Mouse (Mus musculus) erythroid progenitor cell, adult 5-6 weeks (primary cell): ENCODE measurements around the gene Ly6g6c. TPM values are rescaled to one million over a fixed set of nuclear protein-coding genes. Genes with fewer than 3 reads are reported as not detected.
A peak's percentile ranks its signal among the peaks of the same experiment; 100 is the strongest.

Experiments
- ATAC-seq: replicated peaks from 2 replicates; pipeline ENCODE4 v1.8.0; 2016; ENCODE audit warnings: moderate number of reproducible peaks, mild to moderate bottlenecking, moderate TSS enrichment, inconsistent platforms; ENCODE audit not compliant: poor library complexity, low FRiP score, severe bottlenecking
- total RNA-seq, 2 experiments: library from RNA; stranded (forward) in 1 of 2; stranded (reverse) in 1 of 2; fragments of 150-400 nt in 1 of 2; fragments of 186-747, 209-891 nt in 1 of 2; gene quantifications; 2 replicates each; pipeline versions ENCODE4 v1.2.3 to v1.2.4; 2015 to 2017; ENCODE audit warnings: low replicate concordance in 2 of 2

The Ly6g6c gene
- total RNA-seq, 2 experiments from 2014 or later = not detected

DNA sequence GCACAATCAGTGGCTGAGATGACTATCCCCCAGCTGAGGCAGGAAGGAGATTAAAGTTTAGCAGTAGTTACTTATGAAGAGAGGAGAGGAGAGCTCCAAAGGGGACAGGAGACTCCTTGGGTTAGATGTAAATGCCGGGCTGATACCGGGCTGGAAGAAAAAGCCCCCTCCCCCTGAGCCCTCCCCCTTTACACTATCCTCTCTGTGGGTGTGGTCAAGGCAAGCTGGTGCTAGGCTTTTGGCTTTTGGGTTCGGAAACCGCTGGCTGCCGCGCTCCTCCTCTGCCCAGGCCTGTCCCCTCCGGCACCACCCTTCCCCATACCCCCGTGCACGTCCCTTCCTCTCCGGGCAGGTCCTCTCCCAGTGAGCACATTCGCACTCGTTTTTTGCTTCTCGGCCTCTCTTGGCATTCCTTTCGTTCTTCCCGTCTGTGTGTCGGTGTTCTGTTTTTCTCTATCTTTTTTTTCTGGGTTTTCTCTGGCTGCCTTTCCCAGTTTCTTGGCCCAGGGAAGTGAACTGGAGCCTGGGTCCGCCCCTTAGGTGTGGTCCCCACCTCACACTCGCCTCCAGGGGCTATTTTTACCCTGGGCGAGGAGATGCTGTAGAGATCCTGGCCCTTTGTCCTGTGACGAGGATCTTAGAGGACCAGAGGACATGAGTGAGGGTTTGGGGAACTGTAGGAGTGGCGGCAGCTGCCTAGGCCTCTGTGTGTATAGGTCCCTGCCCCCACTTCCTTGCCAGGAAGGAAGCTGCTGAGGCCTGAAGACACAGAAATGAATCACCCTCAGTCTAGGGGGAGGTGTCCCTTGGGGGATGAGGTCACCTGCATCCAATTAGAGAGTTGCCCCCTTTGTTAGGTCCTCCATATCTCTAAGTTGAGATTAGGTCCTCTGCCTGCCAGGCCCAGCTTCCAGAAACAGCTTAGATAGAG is 13.8 kb upstream of the Ly6g6c start:
- ATAC-seq = 0 out of 2 replicates have a peak, but pooled peaks have one; percentile 31

DNA sequence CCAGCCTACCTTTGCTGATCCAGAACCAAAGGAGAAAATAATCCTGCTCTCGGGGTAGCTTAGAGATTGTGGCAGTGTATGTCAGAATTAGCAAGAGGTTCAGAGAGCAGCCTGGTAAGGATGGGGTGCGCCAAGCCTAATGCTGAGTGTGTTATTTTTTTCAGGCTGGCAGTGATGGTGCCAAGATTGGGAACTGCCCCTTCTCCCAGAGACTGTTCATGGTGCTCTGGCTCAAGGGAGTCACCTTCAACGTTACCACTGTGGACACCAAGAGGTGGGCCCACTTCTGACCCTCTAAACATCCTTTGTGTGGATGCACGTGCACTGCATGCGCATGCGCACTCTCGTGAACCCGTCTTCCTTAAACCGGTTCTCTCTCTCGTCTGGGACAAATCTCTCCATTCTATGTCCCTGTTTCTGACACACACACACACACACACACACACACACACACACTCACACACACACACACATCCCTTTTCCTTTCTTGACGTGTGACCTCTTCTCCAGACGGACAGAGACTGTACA is 12.9 kb upstream of the Ly6g6c start:
- ATAC-seq = no peak

DNA sequence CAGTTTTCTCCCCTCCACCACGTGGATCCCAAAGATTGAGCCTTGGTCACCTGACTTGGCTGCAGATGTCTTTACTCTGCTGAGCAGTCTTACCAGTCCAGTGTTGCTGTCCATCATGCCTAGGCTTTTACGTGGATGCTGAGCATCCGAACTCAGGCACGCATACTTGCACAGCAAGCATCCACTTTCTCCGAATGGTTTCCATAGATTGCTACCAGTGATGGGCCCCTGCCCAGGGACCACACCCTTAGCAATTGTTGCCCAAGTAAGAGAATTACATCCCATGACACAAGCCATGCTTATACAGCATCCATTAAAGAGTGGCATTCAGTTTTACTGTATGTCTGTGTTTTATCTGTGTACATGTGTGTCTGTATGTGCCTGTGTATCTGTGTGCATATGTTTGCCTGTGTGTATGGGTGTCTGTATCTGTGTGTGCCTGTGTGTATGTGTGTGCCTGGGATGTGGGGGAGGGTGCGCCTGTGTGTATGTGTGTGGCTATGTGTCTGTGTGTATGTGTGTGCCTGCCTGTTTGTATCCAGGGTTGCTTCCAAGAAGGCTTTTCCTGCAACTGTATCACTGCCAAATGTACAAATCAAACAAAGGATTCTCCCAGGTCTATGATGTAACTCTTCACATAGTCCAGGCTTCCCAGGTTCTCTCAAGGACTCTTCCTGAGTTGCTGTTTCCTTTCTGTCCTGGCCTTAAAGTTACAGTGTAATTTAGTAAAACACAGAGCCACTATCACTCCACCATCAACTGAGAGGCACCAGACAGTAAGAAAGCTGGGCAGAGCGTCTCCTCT is 9.3 kb upstream of the Ly6g6c start:
- no peak for ATAC-seq

DNA sequence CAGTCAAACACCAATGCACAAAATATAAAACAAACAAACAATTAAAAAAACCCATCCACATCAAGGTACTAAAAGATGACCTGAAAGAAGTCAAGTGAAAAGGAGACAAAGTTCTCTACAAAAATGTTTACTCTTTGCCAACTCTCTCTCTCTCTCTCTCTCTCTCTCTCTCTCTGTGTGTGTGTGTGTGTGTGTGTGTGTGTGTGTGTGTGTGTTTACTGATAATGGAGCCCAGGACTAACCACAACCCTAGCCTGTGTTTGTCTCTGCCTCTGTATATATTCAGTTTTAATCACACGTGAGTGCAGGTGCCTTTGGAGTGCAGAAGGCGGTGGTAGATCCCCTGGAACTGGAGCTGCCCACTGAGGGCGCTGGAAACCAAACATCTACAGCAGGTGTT is 8.1 kb upstream of the Ly6g6c start:
- ATAC-seq = no peak

DNA sequence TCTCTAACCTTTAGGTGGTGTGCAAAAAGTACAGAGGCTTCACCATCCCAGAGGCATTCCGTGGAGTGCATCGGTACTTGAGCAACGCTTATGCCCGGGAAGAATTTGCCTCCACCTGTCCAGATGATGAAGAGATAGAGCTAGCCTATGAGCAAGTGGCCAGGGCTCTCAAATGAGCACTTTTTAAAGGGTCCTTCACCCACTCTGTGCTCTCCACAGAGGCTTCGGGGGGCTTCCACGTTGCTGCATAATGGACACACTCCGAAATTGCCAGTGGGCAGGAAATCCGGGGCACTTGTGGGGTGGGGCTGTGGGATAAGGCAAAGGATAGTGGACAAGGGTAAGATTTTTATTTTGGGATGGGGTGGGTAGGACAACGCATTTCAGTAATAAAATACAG is 6.9 kb upstream of the Ly6g6c start:
- no peak for ATAC-seq

DNA sequence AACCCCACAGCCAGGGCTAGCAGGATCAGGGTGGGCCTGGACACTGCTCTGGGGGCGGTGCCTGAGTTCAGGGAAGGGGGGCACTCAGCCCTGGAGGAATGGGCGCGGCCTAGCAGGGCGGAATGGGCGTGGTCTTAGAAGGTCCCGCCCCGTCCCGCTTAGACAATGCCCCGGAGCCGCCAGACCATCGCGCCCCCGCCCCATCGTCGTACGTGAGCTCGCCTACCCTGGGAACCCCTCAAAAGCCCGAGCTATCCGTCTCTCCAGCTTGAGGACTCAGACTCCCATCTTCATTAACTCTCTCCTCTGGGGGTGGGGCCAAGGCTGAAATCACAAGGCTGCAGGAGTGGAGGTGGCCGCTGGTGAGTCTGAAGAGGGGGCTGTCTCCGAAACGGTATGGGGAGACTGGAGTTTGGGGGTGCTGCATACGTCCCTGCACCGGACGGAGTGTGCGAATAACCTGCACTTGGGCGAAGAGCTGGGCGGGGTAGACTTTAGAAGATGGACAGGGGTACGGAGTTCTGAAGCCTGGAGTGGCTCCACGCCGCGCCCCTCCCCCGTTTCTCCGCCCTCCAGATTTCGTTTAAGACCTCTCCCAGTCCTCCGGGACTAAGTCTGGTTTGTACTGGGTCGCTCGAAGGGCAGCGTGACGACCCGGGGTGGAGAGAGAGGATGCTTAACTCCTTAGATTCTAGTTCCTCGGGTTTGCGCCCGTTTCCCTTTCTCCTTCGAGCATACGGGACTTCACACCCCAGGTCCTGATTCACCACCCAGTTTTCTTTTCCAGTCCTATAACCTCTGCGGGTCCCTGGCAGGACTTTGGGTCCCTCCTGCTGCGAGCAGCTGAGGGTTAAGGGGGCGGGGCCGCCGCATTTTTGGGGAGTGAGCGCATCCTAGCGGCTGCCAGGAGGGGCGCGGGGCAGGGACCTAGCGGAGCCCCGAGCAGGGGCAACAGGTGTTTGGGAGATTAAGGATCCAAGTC is 6.0 kb upstream of the Ly6g6c start, which contains the start of gene Ddah2:
Gene Ddah2, plus strand, starts transcription at position 125 of the 982 bp plus-strand sequence.
- ATAC-seq = peak; percentile 85

DNA sequence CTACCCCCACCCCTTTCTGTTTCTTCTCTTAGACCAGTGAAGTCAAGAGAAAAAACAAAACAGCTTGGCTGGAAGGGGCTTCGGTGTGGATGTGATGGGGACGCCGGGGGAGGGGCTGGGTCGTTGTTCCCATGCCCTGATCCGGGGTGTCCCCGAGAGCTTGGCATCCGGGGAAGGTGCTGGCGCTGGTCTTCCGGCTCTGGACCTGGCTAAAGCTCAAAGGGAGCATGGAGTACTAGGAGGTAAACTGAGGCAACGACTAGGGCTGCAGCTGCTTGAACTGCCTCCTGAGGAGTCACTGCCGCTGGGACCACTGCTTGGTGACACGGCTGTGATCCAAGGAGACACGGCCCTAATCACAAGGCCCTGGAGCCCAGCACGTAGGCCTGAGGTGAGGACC is 5.1 kb upstream of the Ly6g6c start:
- ATAC-seq = no peak

DNA sequence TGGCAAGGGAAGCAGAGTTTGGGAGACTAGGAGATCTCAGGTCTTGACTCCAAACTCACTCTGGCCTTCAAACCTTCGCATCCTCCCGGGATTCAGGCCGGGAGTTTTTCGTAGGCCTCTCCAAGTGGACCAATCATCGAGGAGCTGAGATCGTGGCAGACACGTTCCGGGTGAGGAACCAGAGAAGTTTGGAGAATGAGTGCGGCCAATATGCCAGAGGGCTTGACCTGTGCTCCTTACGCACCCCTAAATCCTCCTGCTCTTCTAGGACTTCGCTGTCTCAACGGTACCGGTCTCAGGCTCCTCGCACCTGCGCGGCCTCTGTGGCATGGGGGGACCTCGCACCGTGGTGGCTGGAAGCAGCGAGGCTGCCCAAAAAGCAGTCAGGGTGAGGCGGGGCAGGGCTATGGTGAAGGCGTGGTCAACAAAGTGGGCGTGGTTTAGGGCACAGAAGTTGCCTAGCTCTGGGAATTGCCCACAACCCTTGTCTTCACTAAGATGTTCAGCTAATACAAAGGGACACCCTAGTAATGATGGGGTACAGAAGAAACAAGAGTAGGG is 4.4 kb upstream of the Ly6g6c start:
- 0 out of 2 replicates have a peak, but pooled peaks have one; percentile 12 for ATAC-seq

DNA sequence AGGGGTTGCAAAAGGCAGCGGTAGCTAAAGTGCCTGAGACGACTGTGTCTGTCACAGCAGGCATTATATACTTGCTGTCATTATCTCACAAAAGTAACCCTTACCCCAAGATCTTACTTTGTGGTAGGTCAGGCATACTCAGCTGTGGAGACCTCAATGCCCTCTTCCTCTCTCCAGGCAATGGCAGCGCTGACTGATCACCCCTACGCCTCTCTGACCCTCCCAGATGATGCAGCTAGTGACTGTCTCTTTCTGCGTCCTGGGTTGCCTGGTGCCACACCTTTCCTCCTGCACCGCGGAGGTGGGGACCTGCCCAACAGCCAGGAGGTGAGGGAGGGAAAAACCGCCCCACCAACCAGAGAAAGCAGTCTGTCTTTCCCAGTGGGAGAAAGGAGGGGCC is 3.9 kb upstream of the Ly6g6c start:
- no peak for ATAC-seq

DNA sequence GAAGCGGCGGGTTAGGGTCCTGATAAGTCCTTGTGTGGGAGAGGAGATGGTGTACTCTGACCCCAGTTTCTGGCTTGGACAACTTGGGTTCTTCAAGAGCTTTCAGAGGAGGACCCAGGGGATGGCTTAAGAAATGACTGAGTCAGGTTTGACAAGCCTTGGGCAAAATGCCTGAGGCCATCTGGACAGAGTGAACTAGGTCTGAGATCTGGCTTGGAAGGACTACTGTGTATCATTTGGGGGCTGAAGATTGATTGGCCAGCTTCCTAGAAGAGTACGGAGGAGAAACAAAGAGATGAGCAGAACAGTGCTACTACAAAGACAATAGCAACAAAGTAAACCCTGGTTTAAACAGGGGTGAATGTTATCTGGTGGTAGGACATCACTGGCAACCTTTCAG is 1.7 kb upstream of the Ly6g6c start:
- no peak for ATAC-seq

DNA sequence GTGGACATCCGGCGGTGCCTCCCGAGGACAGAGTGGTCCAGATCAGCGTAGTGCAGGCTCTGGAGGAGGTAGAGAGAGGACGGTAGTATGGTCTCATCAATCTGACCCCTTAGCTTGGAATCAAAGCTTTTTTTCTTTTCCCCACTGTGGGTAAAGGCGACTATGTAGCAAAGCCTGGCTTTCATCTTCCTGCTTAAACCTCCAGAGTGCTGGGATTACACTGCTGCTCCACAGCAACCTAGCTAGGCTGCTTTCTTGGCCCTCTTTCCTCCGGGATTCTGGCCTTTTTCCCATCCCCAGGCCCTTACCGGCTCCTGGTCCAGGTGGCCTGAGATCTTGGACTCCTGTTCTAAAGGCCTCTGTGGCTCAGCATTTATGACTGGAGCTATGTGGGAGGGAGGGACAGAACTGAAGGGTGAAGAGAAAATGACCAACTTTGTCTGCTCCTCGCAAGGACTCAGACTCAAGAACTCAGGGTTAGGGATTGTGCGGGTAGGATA is 760 bp upstream of the Ly6g6c start:
- no peak for ATAC-seq

DNA sequence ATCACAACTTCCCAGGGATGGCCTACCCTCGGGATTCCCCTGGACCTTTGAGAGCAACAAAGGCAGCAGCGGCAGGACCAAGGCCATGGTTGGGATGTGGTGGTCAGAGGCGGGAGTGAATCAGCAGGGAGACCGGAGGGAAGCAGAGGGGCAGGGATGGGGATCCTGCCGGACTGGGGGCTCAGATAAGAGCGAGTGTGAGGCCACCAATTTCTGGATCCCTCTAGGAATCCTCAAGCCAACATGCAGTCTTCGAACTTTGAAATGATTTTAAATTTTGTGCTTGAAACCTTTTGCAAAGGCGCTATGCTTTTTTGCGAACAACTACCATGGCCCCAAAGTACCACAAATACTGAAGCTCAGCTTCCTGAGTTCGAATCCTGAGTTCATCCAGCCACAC is 896 bp downstream of the Ly6g6c start, which contains the start of gene Mpig6b:
Gene Mpig6b, minus strand, starts transcription at position 101 of the 400 bp plus-strand sequence.
- no peak for ATAC-seq

DNA sequence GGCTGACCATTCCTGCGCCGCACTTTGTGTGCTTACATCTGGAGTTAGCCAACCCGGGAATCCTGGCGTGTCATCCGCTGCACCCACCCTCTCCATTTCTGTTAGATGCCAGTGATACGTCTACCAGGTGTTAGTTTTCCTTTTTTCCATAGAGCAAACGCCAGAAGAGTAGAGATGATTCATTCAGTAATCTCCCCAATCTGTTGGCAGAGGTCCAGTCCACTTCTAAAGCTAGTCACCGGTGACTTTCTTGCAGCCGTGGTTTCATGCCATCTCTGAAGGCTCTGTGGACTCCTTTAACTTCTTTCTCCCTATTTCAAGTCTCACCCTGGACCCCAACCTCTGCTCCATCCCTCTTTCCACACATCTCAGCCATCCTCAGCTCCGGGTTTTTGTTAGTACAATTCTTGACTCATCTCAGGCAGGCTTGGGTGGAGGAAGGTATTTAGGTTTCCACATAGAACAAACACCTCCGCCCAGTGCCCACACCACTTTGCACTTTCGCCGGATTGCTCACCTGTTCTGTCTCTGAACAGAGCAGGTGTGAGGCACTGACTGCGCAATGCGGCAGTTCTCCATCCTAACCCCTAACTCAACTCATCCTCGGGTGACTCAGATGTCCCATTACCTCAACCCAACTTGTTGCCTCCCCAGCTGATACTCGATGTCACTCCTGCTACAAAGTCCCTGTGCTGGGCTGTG is 3.2 kb downstream of the Ly6g6c start:
- ATAC-seq = no peak

DNA sequence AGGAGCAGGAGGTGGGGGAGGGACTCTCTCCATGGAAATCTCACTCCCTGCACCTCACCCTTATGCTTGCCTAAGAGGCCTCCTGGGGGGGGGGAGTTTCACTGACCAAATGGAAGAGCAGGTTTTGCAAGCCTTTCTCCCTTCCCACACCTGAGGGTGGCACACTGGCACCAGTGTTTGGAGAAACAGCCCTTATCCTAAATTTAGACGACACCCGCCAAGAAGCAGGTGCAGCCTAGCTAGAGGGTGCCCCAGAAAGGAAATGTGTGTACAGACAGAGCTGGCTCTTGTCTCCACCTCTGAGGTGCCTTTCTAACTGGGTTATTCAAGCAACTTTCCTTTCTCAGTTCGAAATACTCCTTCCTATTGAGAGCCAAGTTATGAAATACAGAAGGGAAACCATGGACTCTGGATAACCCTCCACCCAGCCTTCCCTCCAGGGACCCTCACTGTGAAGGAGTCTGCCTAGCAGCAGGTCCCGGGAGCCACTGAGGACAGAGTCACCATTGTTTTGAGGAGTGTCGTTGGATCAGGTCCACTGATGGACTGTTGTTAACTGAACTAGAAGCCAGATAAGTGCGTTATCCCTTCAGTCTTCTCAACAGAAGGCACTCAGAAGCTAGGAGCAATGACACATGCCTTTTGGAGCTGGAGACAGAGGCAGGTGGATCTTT is 5.5 kb downstream of the Ly6g6c start:
- no peak for ATAC-seq

DNA sequence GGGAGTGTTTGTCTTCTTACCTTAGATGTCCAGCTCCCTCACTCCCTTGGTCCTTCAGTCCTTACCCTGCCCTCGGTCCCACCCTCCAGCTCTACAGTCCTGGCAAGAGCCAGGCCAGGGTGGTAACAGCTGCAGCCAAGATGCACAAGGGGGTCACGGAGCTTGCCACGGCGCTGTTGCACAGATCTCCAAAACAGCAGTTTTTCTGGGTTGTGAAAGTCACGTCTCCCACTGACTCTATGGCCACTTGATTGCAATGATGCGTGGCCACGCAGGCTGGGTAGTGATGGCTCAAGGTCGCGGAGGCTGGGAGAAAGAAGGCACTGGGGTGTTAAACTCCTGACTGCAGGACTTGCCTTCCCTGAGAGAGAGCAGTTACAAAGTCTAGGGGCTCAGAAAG is 6.3 kb downstream of the Ly6g6c start:
- no peak for ATAC-seq

DNA sequence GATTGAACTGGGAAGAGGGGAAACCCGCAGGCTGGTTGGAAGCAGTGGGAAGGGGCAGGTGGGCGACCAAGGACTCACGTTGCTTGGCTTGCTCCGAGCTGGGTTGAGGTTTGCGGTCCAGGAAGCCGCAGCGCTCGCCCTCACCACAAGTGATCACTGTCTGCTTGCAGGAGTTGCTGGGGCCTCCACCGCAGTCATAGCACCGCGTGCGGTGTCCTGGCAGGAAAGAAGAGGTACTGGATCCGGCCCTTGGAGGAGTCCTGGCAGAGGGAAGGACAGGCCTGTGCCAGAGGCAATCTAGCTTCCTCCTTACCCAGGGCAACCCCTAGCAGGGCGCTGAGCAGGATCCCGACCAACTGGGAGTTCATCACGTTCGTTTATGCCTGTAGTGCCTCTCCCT is 8.9 kb downstream of the Ly6g6c start:
- ATAC-seq = no peak

DNA sequence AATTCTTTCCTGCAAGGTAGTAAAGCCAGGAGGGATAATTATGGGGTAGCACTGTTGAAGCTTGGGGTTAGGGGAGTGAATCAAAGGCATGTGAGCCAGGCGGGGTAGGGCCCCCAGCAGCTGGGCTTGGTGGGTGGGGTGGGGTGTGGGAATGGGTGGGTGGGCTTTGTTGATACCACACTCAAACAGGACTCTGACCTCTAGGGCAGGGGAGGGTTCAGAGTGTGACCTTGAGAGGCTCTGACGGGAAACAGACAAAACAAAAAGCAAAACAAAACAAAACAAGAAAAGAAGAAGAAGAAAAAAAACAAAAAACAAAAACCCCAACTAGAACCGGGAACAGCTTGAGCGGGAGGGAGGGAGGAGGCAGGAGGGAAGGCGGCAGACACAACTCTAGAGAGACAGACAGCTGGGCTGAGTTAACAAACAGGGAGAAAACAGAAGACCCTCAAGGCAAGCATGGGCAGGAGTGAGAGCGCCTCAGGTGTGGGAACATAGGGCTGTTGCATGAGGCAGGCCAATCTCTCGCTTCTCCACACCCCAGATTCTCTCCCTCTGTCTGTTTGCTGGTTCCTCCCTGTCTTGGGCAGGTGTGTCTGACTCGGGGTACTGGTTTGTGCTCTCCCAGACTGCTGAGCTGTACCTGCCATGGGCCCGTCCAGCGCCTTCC is 11.5 kb downstream of the Ly6g6c start, which contains the start of gene Ly6g6e:
Gene Ly6g6e, plus strand, starts transcription at position 396 of the 670 bp plus-strand sequence.
- ATAC-seq = no peak
